Mouse (Mus musculus): ENCODE measurements around the gene Peak1. TPM values are rescaled to one million over a fixed set of nuclear protein-coding genes. Genes with fewer than 3 reads are reported as not detected.
A peak's percentile ranks its signal among the peaks of the same experiment; 100 is the strongest.

The Peak1 gene
- polyA plus RNA-seq, 1 experiment from 2014 or later: 7.3 TPM

DNA sequence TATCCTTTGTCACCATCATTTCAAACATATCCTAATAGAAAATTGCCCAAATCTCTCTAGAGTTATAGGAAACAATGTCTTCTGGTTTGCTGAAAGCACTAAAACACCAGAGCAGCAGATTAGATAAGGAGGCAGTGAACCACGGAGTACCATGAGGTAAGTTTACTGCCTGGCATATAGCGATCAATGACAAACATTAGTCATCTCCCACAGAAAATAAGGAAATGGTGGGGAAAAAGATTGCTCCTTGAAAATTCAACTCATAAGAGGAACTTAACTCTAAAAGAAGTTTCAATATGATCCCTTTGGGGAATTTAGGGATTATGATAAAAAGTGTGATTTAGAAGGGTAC, 145.6 kb downstream of the Peak1 start:
- H3K27me3 ChIP-seq (replicated peaks; ENCODE audit: low read depth, poor library complexity, severe bottlenecking): no peaks in the 10 kb centered on the region
- no peak overlapping the region for H3K27ac ChIP-seq (replicated peaks)
- no peaks in the 10 kb centered on the region for H3K4me1 ChIP-seq
- no peak for DNase-seq (ENCODE audit: low spot score)
- no peaks in the 10 kb centered on the region for H3K36me3 ChIP-seq (replicated peaks)
- no peaks in the 10 kb centered on the region for H3K9me3 ChIP-seq
- H3K4me3 ChIP-seq: no peak overlapping the region
- WGBS: 91% methylated on average over 2 of the region's 2 CpGs

DNA sequence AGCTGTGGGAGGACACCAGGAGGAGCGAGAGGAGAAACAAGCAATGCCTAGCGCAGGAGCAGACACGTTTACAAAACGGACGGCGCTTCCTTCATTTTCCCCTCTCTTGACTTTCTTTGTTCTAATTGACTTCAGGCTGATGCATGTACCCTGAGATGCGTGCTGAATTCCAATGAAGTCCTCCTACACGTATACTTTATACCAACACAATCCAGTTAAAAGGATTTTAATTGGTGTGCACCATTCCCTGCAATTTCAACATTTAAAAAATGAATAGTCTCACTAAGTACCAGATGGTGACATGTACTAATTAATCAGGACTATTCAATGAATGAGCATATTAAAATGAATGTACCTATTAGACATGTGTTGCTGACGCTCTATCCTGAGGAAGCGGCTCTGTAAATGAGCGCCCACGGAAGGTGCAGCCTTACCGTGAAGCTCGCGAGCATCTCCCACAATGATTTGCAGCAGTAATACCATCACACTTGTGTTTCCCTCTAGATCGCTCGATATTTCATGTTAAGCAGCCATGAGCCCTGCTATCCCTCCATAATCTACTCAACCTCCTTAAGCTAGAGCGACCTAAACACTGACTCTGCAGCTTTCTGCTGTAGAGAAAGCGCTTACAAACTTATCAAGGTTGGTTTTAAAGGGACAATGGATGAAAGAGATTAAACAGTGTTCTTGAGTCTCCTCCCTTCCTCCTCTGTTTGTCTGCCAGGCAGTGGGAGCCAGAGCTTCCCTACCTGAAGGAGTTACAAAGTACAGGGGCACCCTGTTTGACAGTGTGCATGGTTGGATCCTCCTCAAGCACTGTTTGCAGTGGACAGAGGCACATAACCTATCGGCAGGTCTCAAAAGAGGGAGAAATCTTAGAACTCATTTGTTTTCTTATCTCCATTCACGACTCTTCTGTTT, 146.3 kb downstream of the Peak1 start:
- Histone ChIP-seq H3K4me1 (no peaks in the 10 kb centered on the region), H3K36me3 (replicated peaks) (no peaks in the 10 kb centered on the region), H3K27me3 (replicated peaks; ENCODE audit: low read depth, poor library complexity, severe bottlenecking) (no peaks in the 10 kb centered on the region), H3K27ac (replicated peaks) (no peak overlapping the region), H3K4me3 (no peak overlapping the region), H3K9me3 (no peaks in the 10 kb centered on the region)
- WGBS: 90% methylated on average over 21 of the region's 21 CpGs
- DNase-seq (ENCODE audit: low spot score): no peak

DNA sequence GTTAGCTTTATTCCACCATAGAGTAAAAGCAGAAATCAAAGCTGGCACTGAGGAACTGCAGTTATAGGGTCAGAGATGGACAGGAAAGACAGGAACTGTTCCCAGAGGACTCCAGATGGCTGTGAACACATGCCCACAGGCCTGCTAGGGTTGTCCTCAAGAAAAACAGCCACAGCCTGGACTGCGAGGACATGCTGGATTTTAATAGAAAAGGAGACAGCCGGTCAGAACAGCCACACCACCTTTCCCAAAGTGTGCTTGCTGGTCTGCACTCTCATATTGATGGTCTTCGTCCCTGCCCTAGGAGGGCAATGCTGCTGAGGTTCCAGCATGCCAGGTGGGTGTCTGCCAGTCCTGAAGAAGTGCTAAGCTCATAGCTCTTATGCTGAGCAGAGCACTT, 148.8 kb downstream of the Peak1 start:
- Histone ChIP-seq H3K9me3 (no peaks in the 10 kb centered on the region), H3K27me3 (replicated peaks; ENCODE audit: low read depth, poor library complexity, severe bottlenecking) (no peaks in the 10 kb centered on the region), H3K36me3 (replicated peaks) (no peaks in the 10 kb centered on the region), H3K4me1 (peaks cover 5% of the 10 kb centered on the region; the same call in 1 of the 2 replicates), H3K27ac (replicated peaks) (no peak overlapping the region), H3K4me3 (no peak overlapping the region)
- WGBS: 87% methylated on average over 3 of the region's 3 CpGs
- no peak for DNase-seq (ENCODE audit: low spot score)

DNA sequence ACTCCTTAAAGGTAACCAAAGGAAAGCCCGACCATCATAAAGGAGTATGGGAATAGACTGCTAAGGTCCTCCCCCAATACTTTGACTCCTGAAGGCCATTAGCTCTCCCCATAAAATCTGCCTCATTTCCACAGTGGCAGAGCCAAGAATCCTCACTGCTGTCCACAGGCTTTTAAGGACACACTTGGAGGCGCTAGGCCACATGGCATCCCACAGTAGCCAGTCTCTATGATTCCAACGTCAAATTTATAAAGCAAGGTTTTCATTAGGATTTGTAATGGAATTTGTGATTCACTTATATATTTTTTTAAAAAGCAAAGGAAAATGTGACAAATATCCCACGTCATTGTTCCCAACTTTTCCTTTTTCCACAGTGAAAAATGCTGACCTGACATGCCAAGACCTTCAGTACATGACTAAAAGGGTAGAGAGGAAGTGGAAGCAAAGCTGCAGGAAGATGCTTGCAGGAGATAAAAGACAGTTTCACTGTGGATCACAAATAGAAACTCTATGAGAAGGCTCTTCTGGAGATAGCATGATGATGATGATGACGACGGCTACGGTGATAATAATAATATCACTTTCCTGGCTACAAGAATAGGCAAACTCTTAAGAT, 151.6 kb downstream of the Peak1 start:
- 94% methylated on average over 7 of the region's 7 CpGs for WGBS
- Histone ChIP-seq H3K27ac (replicated peaks) (no peak overlapping the region), H3K9me3 (no peaks in the 10 kb centered on the region), H3K36me3 (replicated peaks) (no peaks in the 10 kb centered on the region), H3K4me3 (no peak overlapping the region), H3K27me3 (replicated peaks; ENCODE audit: low read depth, poor library complexity, severe bottlenecking) (no peaks in the 10 kb centered on the region), H3K4me1 (peaks cover 5% of the 10 kb centered on the region; the same call in 1 of the 2 replicates)
- no peak for DNase-seq (ENCODE audit: low spot score)

DNA sequence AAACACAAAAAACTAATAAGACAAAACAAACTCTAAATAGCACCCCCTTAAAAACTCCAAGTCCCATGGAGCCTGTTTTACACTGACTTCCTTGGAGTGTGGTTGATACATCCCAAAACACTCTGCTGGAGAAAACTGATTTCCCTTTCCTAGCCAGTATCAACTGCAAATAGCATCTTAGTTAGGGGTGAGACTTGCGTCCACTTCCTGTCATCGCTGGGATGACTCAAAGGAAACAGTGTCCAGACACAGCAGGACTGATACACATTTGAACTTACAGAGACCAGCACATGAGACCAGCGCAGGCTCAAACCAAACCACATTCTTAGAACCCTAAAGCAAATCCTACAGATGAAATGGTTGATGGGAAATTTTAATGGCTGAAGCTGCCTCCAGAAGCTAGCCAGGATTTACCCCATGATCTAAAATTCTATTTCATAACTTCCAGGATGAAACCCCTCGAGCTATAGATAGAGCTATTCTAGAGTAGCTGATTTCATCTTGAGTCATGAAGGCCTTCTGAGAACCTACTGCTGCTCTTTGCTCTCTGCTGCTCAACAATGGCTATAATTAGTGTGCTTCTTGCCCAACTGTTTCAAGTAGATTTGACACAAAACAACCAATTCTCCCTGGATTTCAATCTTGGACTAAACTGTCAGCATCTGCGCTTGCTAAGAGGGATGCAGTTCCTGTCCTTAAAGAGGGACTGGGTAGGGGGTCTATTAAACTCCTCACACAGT, 152.2 kb downstream of the Peak1 start:
- Histone ChIP-seq H3K4me3 (no peak overlapping the region), H3K27ac (replicated peaks) (no peak overlapping the region), H3K9me3 (no peaks in the 10 kb centered on the region; the same call in 1 of the 2 replicates), H3K27me3 (replicated peaks; ENCODE audit: low read depth, poor library complexity, severe bottlenecking) (no peaks in the 10 kb centered on the region), H3K4me1 (peaks cover 5% of the 10 kb centered on the region; the same call in 1 of the 2 replicates), H3K36me3 (replicated peaks) (no peaks in the 10 kb centered on the region)
- no peak for DNase-seq (ENCODE audit: low spot score)
- WGBS: 85% methylated on average over 5 of the region's 5 CpGs

DNA sequence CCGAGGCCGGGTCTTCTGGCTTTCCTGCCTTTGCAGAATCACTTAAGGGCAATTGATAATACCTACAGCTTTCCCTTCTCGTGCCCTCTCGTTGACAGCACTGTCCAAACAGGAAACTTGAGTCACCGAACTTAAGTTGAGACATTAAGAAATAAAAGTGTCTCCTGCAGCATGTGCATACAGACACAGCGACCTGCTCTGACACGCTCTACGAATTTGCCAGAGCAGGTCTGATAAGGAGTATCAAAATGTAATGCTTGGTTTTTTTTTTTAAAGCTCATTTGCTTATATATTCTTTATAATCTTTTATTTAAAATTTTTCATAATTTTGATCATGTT, 152.9 kb downstream of the Peak1 start:
- Histone ChIP-seq H3K27ac (replicated peaks) (no peak overlapping the region), H3K4me1 (peaks cover 5% of the 10 kb centered on the region; the same call in 1 of the 2 replicates), H3K27me3 (replicated peaks; ENCODE audit: low read depth, poor library complexity, severe bottlenecking) (no peaks in the 10 kb centered on the region), H3K36me3 (replicated peaks) (no peaks in the 10 kb centered on the region), H3K9me3 (peaks cover 5% of the 10 kb centered on the region), H3K4me3 (no peak overlapping the region)
- no peak for DNase-seq (ENCODE audit: low spot score)
- WGBS: 66% methylated on average over 8 of the region's 8 CpGs

DNA sequence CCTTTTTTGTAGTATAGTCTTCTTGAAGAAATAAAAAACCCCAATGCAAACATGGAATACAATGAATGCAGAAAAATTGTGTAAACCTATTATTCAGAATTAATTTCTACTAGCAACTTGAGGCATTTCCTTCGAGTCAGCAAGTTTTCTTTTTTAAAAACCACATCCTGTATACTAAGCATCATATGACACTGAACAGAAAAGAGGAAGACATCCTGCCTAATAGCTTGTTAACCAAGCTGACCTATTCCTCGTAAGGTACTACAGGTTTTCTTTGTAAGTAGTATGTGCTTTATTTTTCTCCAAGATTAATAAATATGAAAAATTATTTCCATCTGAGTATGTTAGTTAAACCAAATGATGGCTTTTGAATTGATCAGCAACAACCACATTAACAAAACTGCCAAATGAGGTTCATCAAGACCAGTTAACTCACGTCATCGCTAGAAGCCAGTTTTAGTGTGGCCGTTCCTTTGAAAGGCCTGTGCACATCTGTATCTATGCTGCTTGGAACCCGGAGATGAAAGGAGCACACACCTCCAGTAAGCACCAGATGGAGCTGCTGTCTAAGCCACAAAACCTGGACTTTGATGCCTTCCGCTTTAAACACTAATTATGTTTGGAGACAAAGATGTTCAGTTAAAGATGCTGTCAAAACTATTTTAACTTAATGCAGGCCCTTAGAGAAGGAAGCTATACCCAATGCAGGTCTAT, 153.4 kb downstream of the Peak1 start:
- DNase-seq (ENCODE audit: low spot score): peak; percentile 38
- WGBS: 77% methylated on average over 7 of the region's 7 CpGs

DNA sequence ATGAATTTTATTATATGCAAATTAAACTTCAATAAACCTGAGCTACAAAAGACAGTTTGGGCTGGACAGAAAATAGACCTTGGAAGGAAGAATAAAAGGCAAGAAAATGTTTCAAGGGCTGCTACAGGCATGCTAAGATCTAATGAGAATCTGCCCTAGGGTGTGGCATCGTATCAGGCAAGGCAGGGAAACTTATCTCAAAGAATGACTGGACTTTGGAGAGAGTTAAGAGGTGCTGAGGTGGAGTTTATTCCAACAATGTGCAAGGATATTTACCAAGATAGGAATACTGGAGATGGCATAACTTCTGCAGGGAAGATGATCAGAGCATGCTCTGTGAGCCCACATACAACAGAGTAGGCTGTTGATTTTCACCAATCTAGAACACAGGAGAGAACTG, 154.8 kb downstream of the Peak1 start:
- Histone ChIP-seq H3K27me3 (replicated peaks; ENCODE audit: low read depth, poor library complexity, severe bottlenecking) (no peaks in the 10 kb centered on the region), H3K4me3 (no peak overlapping the region), H3K27ac (replicated peaks) (no peak overlapping the region), H3K9me3 (peaks cover 5% of the 10 kb centered on the region), H3K4me1 (peaks cover 5% of the 10 kb centered on the region; the same call in 1 of the 2 replicates), H3K36me3 (replicated peaks) (peaks cover 19% of the 10 kb centered on the region)
- 92% methylated on average over 1 of the region's 1 CpGs for WGBS
- DNase-seq (ENCODE audit: low spot score): no peak

More for the DNA sequence above, 153.4 kb downstream of the Peak1 start:
- peaks cover 5% of the 10 kb centered on the region for H3K36me3 ChIP-seq (replicated peaks)
- no peaks in the 10 kb centered on the region for H3K27me3 ChIP-seq (replicated peaks; ENCODE audit: low read depth, poor library complexity, severe bottlenecking)
- H3K9me3 ChIP-seq: peaks cover 5% of the 10 kb centered on the region
- H3K4me3 ChIP-seq: no peak overlapping the region
- H3K27ac ChIP-seq (replicated peaks): no peak overlapping the region
- H3K4me1 ChIP-seq: peaks cover 5% of the 10 kb centered on the region; the same call in 1 of the 2 replicates

DNA sequence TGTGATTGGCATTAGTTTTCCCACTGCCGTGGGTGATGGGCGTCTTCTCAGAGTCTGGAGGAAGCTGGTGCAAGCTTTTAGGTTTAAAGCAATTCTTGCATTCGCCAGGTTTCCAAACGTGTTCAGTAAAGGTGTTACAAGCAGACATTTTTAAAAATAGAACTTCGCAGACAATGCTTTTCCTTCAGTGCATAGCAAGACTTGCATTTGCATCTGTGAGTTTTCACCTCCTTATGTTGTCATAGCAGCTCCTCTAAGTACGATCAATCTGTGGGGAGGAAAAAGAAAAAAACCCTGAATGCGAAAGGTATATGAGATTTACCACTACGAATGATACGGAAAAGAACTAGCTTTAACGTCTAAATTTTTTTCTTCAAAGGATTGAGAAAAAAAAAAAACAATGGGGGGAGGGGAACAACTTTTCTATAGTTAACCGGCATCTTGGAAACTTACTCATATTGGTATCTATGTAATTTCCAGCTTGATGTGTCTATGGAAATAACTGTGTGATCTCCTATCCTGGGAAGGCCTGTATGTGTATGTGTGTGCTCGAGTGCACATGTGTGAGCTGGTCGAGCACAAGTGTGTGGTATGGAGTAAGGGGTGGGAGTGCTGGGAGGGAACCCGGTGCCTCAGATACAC, 157.3 kb downstream of the Peak1 start:
- DNase-seq (ENCODE audit: low spot score): no peak
- H3K4me1 ChIP-seq: peaks cover 5% of the 10 kb centered on the region; the same call in 1 of the 2 replicates
- H3K36me3 ChIP-seq (replicated peaks): peaks cover 24% of the 10 kb centered on the region
- H3K27ac ChIP-seq (replicated peaks): no peak overlapping the region
- 90% methylated on average over 14 of the region's 14 CpGs for WGBS
- H3K27me3 ChIP-seq (replicated peaks; ENCODE audit: low read depth, poor library complexity, severe bottlenecking): no peaks in the 10 kb centered on the region
- H3K4me3 ChIP-seq: no peak overlapping the region
- H3K9me3 ChIP-seq: peaks cover 5% of the 10 kb centered on the region

DNA sequence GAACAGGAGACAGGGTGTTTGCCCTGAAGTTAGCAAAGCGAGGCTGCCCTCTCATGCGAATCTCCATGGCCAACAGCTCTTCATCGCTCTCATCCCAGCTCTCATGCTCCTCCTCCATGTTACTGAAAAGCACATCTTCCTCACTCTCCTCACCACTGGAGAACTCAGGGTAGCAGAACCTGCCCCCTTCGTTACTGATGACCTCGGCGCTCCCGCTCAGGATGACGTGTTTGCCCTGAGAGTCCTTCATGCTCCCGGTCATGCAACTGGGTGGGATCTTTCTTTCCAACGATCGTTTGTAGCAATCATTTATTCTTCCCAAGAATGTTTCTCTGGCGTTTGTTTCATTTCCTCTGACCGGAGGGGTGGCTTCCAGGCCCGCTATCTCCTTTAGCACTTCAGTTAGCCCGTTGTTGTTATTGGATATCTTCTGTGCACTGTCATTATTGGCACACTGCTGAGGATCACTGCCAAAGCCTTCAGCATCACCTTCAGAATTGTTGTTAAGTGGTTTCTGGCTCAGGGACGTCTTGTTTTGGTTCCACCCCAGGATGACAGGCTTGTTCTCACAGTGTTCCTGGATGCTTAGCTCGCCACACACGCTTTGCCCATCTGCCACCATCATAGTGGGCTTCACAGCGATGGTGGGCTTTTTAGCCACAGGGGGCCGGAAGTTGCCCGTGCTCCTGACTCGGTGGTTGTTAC, 157.9 kb downstream of the Peak1 start:
- Histone ChIP-seq H3K36me3 (replicated peaks) (peaks cover 24% of the 10 kb centered on the region), H3K9me3 (peaks cover 5% of the 10 kb centered on the region), H3K27me3 (replicated peaks; ENCODE audit: low read depth, poor library complexity, severe bottlenecking) (no peaks in the 10 kb centered on the region), H3K27ac (replicated peaks) (no peak overlapping the region), H3K4me1 (peaks cover 3% of the 10 kb centered on the region; the same call in 1 of the 2 replicates), H3K4me3 (no peak overlapping the region)
- DNase-seq (ENCODE audit: low spot score): no peak
- WGBS: 93% methylated on average over 22 of the region's 22 CpGs

DNA sequence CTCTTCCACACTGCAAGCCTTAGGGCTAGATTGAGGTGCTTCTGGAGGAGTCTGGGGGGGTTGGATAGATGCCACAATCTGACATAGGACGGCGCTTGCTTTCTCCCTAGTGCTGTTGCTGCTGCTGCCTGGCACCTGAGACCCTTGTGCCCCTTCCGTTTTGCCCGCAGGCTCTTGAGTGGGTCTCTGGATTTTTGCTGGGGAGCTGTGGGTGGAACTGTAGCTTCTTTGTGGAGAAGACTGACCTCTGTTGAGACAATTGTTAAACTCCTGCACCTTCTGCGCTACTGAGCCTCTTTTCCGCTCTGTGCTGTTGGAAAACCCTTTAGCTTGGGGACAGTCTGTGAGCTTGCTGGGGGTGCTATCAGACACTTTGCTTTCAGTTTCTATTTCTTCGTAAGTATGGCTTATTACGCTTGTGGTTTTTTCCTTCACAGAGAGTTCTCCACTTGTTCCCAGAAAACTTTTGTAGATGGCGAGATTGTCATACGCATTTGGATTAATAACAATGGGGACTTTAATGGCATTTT, 159.5 kb downstream of the Peak1 start:
- H3K4me3 ChIP-seq: no peak overlapping the region
- no peak overlapping the region for H3K27ac ChIP-seq (replicated peaks)
- H3K9me3 ChIP-seq: peaks cover 5% of the 10 kb centered on the region
- H3K36me3 ChIP-seq (replicated peaks): peaks cover 24% of the 10 kb centered on the region
- no peaks in the 10 kb centered on the region for H3K4me1 ChIP-seq
- no peak for DNase-seq (ENCODE audit: low spot score)
- WGBS: 96% methylated on average over 10 of the region's 10 CpGs
- no peaks in the 10 kb centered on the region for H3K27me3 ChIP-seq (replicated peaks; ENCODE audit: low read depth, poor library complexity, severe bottlenecking)
